Comparison of ENCODE assay signal across 9 mouse cellular contexts in the genomic region with DNA sequence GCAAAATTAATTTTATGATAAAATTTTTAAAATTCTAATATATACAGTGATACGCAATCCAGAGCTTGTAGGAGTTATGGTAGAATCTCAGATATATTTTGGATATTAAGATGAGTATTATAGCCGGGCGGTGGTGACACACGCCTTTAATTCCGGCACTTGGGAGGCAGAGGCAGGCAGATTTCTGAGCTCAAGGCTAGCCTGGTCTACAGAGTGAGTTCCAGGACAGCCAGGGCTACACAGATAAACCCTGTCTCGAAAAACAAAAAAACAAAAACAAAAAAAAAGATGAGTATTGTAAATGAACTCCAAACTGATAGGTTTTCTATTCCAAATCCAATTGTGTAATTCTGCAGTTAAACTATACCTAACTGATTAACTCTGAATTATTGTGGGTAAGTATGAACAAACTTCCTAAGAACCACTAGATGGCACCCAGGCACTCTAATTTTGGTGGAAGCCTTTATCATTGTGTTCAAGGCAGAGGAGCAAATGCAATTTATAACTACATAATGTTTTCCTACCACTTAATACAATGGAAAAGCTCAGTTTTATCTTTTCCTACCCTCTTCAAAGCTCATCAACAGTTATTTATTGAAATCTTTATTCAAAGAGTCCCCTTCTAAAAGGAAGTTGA.
DNase-seq lines count a peak whose midpoint lies in the region; ATAC-seq and TF ChIP-seq lines count a peak whose summit lies in the region.
"Had no signal": no experiment of that assay in that cellular context is flagged by ENCODE, and none has a peak within 500 bp of the region (broad histone marks: within the 10 kb centered on the region; RNA-seq: fewer than 3 reads in every experiment).

No protein-coding gene starts in this region.

- no peak overlapping the region for H3K9ac ChIP-seq in kidney, embryonic 16.5 days (replicated peaks; ENCODE audit: low read length)
- no peak overlapping the region for H3K9ac ChIP-seq in kidney, embryonic 14.5 days (ENCODE audit: low read depth, low read length)
- no peak overlapping the region for H3K9ac ChIP-seq in forebrain, embryonic 12.5 days
- H3K9ac ChIP-seq in midbrain, embryonic 15.5 days: no peak overlapping the region
- H3K9ac ChIP-seq: liver, embryonic 15.5 days had no signal

- no peaks in the 10 kb centered on the region for H3K9me3 ChIP-seq in kidney, embryonic 16.5 days (ENCODE audit: low read length)
- no peaks in the 10 kb centered on the region for H3K9me3 ChIP-seq in kidney, embryonic 14.5 days (ENCODE audit: control insufficient read depth, low read length)
- no peaks in the 10 kb centered on the region for H3K9me3 ChIP-seq in forebrain, embryonic 12.5 days
- no peaks in the 10 kb centered on the region for H3K9me3 ChIP-seq in midbrain, embryonic 15.5 days
- H3K9me3 ChIP-seq: liver, embryonic 15.5 days had no signal

- H3K27ac ChIP-seq in kidney, embryonic 16.5 days (ENCODE audit: low read length): no peak overlapping the region
- no peak overlapping the region for H3K27ac ChIP-seq in kidney, embryonic 14.5 days (ENCODE audit: low read depth, low read length)
- no peak overlapping the region for H3K27ac ChIP-seq in forebrain, embryonic 12.5 days
- H3K27ac ChIP-seq in midbrain, embryonic 15.5 days: no peak overlapping the region
- H3K27ac ChIP-seq: liver, embryonic 15.5 days had no signal

- in situ Hi-C loops in Patski (cut with MboI; ENCODE audit: low pct_unique_long_range_greater_than_20kb): loop anchor here (25.0 kb wide), 1 partner anchor 1101 kb away; no protein-coding TSS in a partner anchor

- no peaks in the 10 kb centered on the region for H3K27me3 ChIP-seq in kidney, embryonic 16.5 days (ENCODE audit: insufficient read depth, low read length)
- no peaks in the 10 kb centered on the region for H3K27me3 ChIP-seq in kidney, embryonic 14.5 days (ENCODE audit: control insufficient read depth, insufficient read depth, low read length)
- no peaks in the 10 kb centered on the region for H3K27me3 ChIP-seq in Patski
- H3K27me3 ChIP-seq in forebrain, embryonic 12.5 days: no peaks in the 10 kb centered on the region
- no peaks in the 10 kb centered on the region for H3K27me3 ChIP-seq in midbrain, embryonic 15.5 days (replicated peaks)
- H3K27me3 ChIP-seq: liver, embryonic 15.5 days had no signal

- no peaks in the 10 kb centered on the region for H3K4me1 ChIP-seq in kidney, embryonic 16.5 days (ENCODE audit: insufficient read depth, low read length)
- H3K4me1 ChIP-seq in kidney, embryonic 14.5 days (ENCODE audit: control insufficient read depth, insufficient read depth, low read length): no peaks in the 10 kb centered on the region
- no peaks in the 10 kb centered on the region for H3K4me1 ChIP-seq in forebrain, embryonic 12.5 days
- no peaks in the 10 kb centered on the region for H3K4me1 ChIP-seq in midbrain, embryonic 15.5 days
- H3K4me1 ChIP-seq: liver, embryonic 15.5 days had no signal

- POLR2A ChIA-PET in Patski (lab: Charles Lee): no interaction called here

- H3K4me2 ChIP-seq in kidney, embryonic 16.5 days (replicated peaks; ENCODE audit: low read depth, low read length): no peak overlapping the region
- H3K4me2 ChIP-seq in kidney, embryonic 14.5 days (replicated peaks; ENCODE audit: low read depth, low read length): no peak overlapping the region
- no peak overlapping the region for H3K4me2 ChIP-seq in forebrain, embryonic 12.5 days
- no peak overlapping the region for H3K4me2 ChIP-seq in midbrain, embryonic 15.5 days
- H3K4me2 ChIP-seq: liver, embryonic 15.5 days had no signal

- no peaks in the 10 kb centered on the region for H3K36me3 ChIP-seq in kidney, embryonic 16.5 days (ENCODE audit: insufficient read depth, low read length)
- H3K36me3 ChIP-seq in kidney, embryonic 14.5 days (ENCODE audit: control insufficient read depth, insufficient read depth, low read length): no peaks in the 10 kb centered on the region
- no peaks in the 10 kb centered on the region for H3K36me3 ChIP-seq in forebrain, embryonic 12.5 days (replicated peaks)
- H3K36me3 ChIP-seq in midbrain, embryonic 15.5 days (replicated peaks): no peaks in the 10 kb centered on the region
- H3K36me3 ChIP-seq: liver, embryonic 15.5 days had no signal

- CTCF ChIA-PET in Patski (lab: Charles Lee): interaction anchor here (1.1 to 1.4 kb wide), 3 partner anchors 9 to 1761 kb away, joined by 3 to 4 read pairs (median 4); no protein-coding TSS in a partner anchor

- peak; percentile 6 for DNase-seq in Patski (ENCODE audit: low read depth, low spot score)
- DNase-seq in spleen, postnatal 10 days (ENCODE audit: low spot score in 2 of 2): no peak
- DNase-seq in spleen, adult 12 weeks (ENCODE audit: low spot score): no peak
- DNase-seq in left cerebral cortex, adult 11 months (ENCODE audit: low spot score): no peak

- TF ChIP-seq CTCF in Patski (IDR thresholded peaks at IDR 0.05): peak; percentile 46

- 0 out of 2 replicates have a peak, but pooled peaks have one; percentile 57 for ATAC-seq in kidney, embryonic 16.5 days (ENCODE audit: low FRiP score, low TSS enrichment)
- ATAC-seq in kidney, embryonic 14.5 days (ENCODE audit: low FRiP score, low TSS enrichment): no peak
- ATAC-seq in Patski: peak; percentile 73
- ATAC-seq in forebrain, embryonic 12.5 days (ENCODE audit: low FRiP score): peak; percentile 63; the same call in 1 of the 2 replicates
- ATAC-seq in midbrain, embryonic 15.5 days (replicated peaks): 0 out of 2 replicates have a peak, but pooled peaks have one; percentile 59

- H3K4me3 ChIP-seq in kidney, embryonic 16.5 days (ENCODE audit: low read length): no peak overlapping the region
- H3K4me3 ChIP-seq in kidney, embryonic 14.5 days (ENCODE audit: low read length): no peak overlapping the region
- H3K4me3 ChIP-seq in forebrain, embryonic 12.5 days (replicated peaks): no peak overlapping the region
- H3K4me3 ChIP-seq in midbrain, embryonic 15.5 days: no peak overlapping the region
- H3K4me3 ChIP-seq: liver, embryonic 15.5 days had no signal

- 89% methylated on average over 6 of the region's 6 CpGs for WGBS in kidney, embryonic 16.5 days
- 92% methylated on average over 6 of the region's 6 CpGs for WGBS in kidney, embryonic 14.5 days
- WGBS in forebrain, embryonic 12.5 days: 92% methylated on average over 6 of the region's 6 CpGs
- WGBS in midbrain, embryonic 15.5 days: 91% methylated on average over 6 of the region's 6 CpGs
